In the genomic region with DNA sequence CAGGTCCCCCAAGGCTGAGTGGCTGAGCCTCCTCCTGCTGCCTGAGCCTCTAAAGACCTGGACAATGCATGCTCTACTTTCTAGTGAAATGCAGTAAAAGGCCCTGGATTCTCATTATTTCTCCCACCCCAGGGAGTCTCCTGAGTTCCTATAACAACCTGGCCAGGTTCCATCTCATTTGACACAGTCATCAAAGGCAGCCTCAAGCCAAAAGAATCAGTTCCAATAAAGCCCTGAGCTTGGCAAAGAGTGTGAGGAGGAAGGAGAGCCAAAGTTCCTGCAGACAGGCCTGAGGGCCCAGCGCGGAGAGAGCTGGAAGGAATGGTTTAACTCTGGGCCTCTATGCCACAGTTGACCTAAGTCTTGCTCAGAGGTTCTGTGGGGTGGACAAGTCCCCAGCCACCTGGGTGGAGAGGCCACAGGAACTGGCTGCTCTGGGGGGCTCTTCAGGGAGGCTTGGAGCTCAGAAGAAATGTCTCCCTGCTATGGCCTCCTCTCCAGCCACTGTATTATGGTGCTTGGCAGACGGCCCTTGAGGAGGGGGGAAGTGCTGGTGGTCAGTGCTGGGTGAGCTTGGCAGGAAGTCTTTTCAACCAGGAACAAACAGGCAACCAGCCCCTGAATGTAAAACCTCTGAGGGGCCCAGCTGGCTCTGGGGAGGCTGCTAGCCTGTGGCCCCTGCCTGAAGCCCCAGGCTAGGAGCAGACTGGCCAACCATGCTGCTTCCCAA, we compare ENCODE assay signal across 8 mouse cellular contexts. TPM values are rescaled to one million over a fixed set of nuclear protein-coding genes. Genes with fewer than 3 reads are reported as not detected.
DNase-seq lines count a peak whose midpoint lies in the region; ATAC-seq lines count a peak whose summit lies in the region.

No protein-coding gene starts in this region.

- H3K27me3 ChIP-seq in forebrain, embryonic 13.5 days, result no peaks in the 10 kb centered on the region
- H3K27me3 ChIP-seq in midbrain, embryonic 16.5 days (ENCODE audit: control insufficient read depth, insufficient read depth, low read depth, low read length), result no peaks in the 10 kb centered on the region

- H3K4me3 ChIP-seq in forebrain, embryonic 13.5 days, result no peak overlapping the region
- H3K4me3 ChIP-seq in midbrain, embryonic 16.5 days (ENCODE audit: low read depth, low read length), result no peak overlapping the region

- ATAC-seq in forebrain, embryonic 13.5 days, result peak; percentile 83
- peak; percentile 91 for ATAC-seq in midbrain, embryonic 16.5 days

- peak overlapping the region; percentile 86 for H3K27ac ChIP-seq in forebrain, embryonic 13.5 days
- peak overlapping the region; percentile 71 for H3K27ac ChIP-seq in midbrain, embryonic 16.5 days (ENCODE audit: low read length)

- 0 out of 2 replicates have a peak overlapping the region, but pooled peaks have one; percentile 26 for H3K9ac ChIP-seq in forebrain, embryonic 13.5 days
- H3K9ac ChIP-seq in midbrain, embryonic 16.5 days (ENCODE audit: low read depth, low read length), result no peak overlapping the region

- 0 out of 2 replicates have a peak, but pooled peaks cover 4% of the 10 kb centered on the region for H3K36me3 ChIP-seq in forebrain, embryonic 13.5 days (ENCODE audit: poor library complexity, severe bottlenecking)
- no peaks in the 10 kb centered on the region for H3K36me3 ChIP-seq in midbrain, embryonic 16.5 days (ENCODE audit: control insufficient read depth, insufficient read depth, low read length)

- peak; percentile 68 for DNase-seq in 3134 (ENCODE audit: extremely low read depth, insufficient read length, low spot score)
- DNase-seq in brain, adult 2 months (ENCODE audit: low read depth, low spot score), result peak; percentile 89
- peak; percentile 43 for DNase-seq in heart, postnatal 4 days
- DNase-seq in layer of hippocampus, postnatal 14 days (ENCODE audit: low spot score in 2 of 2), result peak; percentile 73 to 91
- DNase-seq in spleen, postnatal 10 days (ENCODE audit: low spot score in 2 of 2), result no peak
- DNase-seq in embryo, embryonic 9.5 days (ENCODE audit: extremely low spot score), result no peak

- peaks cover 18% of the 10 kb centered on the region for H3K4me1 ChIP-seq in forebrain, embryonic 13.5 days
- H3K4me1 ChIP-seq in midbrain, embryonic 16.5 days (ENCODE audit: control insufficient read depth, insufficient read depth, low read length), result peaks cover 4% of the 10 kb centered on the region; the same call in 1 of the 2 replicates

- WGBS in forebrain, embryonic 13.5 days, result 30% methylated on average over 3 of the region's 3 CpGs
- 43% methylated on average over 3 of the region's 3 CpGs for WGBS in midbrain, embryonic 16.5 days

- no peaks in the 10 kb centered on the region for H3K9me3 ChIP-seq in forebrain, embryonic 13.5 days (replicated peaks)
- no peaks in the 10 kb centered on the region for H3K9me3 ChIP-seq in midbrain, embryonic 16.5 days (replicated peaks; ENCODE audit: control insufficient read depth, low read length, poor library complexity, severe bottlenecking)

- peak overlapping the region; percentile 37 for H3K4me2 ChIP-seq in forebrain, embryonic 13.5 days
- H3K4me2 ChIP-seq in midbrain, embryonic 16.5 days (ENCODE audit: low read length), result no peak overlapping the region

RNA-seq across cellular contexts. Expression of a gene that starts 30.7 kb away (rescaled TPM):
- polyA plus RNA-seq in forebrain, embryonic 13.5 days (2015; fragmentation: Nextera tagmentation; extraction: Ambion mirVana), result 20.9 and 22.7 TPM in 2 replicates
- 1 to 10 TPM; 3.0 to 3.6 TPM for total RNA-seq in heart, postnatal 4 days (2021)
- total RNA-seq in layer of hippocampus, postnatal 14 days (2021), result 100 to 1,000 TPM; 154 to 171 TPM
- 27.6 and 41.3 TPM in 2 replicates for polyA plus RNA-seq in midbrain, embryonic 16.5 days (2015; fragmentation: Nextera tagmentation; extraction: Ambion mirVana)

Comparison
In these comparisons a context has a peak if more than half of its experiments do, and no peak if none do; other contexts are left out.
1. DNase-seq: peak in 3134 (single experiment), brain, adult 2 months (single experiment), heart, postnatal 4 days (single experiment) and layer of hippocampus, postnatal 14 days (2 of 2); none in spleen, postnatal 10 days (0 of 2) and embryo, embryonic 9.5 days (single experiment).
2. RNA of a gene that starts 30.7 kb away (total RNA-seq): 154 to 171 TPM in layer of hippocampus, postnatal 14 days; 3.0 to 3.6 TPM in heart, postnatal 4 days; every median in the first group is over 10 times any median in the second.